Mouse (Mus musculus) liver, adult 2 months (tissue): ENCODE measurements around the gene Nudt9.

Experiments
- CTCF ChIP-seq: fragments of 200-500 bp; IDR thresholded peaks from 2 replicates; pipeline ENCODE4 v1.5.1; 2011; ENCODE audit warnings: low read depth, low read length, control low read depth
- POLR2A ChIP-seq: fragments of 200-500 bp; IDR thresholded peaks from 2 replicates; pipeline ENCODE4 v1.6.1; 2011; ENCODE audit warnings: low read length, control low read depth; ENCODE audit not compliant: insufficient read depth; ENCODE audit errors: extremely low read depth

DNA sequence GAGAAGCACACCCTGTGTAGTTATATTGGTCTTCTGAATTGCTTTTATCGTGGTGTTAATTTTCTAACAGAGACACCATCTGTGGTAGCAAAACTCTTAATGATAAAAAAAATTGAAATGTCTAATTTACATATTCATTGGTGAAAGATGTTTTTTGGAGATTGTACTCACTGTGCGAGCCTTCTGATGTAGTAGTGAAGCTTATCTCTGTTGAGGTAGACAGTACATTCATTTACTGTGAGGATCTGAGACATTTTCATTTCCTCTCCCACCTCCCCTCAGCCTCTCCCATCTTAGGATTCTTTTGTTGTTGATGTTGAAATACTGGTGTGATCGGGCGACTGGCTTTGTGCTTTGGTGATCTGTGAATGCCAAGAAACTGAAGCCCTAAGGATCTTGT is 24.9 kb downstream of the Nudt9 start:
- TF ChIP-seq POLR2A = no peak
- TF ChIP-seq CTCF = no peak
